Mouse (Mus musculus): ENCODE results near the gene Alox5ap. TPM values are rescaled to one million over a fixed set of nuclear protein-coding genes. Genes with fewer than 3 reads are reported as not detected.

Alox5ap gene
- polyA plus RNA-seq (2015; fragmentation: Illumina TruSeq; extraction: RNeasy Lipid Tissue Mini Kit (QIAGEN cat#74804); ENCODE audit: insufficient read depth, low replicate concordance) = 115 TPM

DNA sequence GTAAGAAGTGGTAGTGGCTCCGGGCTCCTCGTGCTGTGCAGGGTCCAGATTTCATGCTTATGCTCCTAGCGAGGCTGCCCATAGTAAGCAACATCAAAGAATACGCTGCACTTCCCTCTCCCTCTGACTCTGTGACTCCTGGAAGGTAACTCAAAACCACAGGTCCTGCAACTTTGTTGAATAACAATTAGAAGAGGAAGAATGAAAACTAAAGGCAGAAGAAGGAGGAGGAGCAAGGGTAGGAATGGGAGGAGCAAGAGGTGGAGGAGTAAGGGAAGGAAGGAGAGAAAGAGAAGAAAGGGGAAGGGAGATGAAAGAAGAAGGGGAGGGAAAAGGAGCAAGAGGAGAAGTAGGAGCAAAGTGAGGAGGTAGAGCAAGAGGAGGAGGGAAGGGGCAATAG is at the start of gene Alox5ap:
Alox5ap (plus strand) TSS at position 363 of the 400 bp plus-strand sequence.

Other genes starting within 250 kb of the Alox5ap start
- 56.3 TPM for gene Uspl1, start 80.4 kb upstream of the Alox5ap start, polyA plus RNA-seq (2015; fragmentation: Illumina TruSeq; extraction: RNeasy Lipid Tissue Mini Kit (QIAGEN cat#74804); ENCODE audit: insufficient read depth, low replicate concordance)
- gene Hmgb1, start 80.3 kb upstream of the Alox5ap start, polyA plus RNA-seq (2015; fragmentation: Illumina TruSeq; extraction: RNeasy Lipid Tissue Mini Kit (QIAGEN cat#74804); ENCODE audit: insufficient read depth, low replicate concordance) = 666 TPM
- gene Medag, start 147.0 kb downstream of the Alox5ap start, polyA plus RNA-seq (2015; fragmentation: Illumina TruSeq; extraction: RNeasy Lipid Tissue Mini Kit (QIAGEN cat#74804); ENCODE audit: insufficient read depth, low replicate concordance) = 2.7 TPM
- not detected for gene Tex26, start 174.9 kb downstream of the Alox5ap start, polyA plus RNA-seq (2015; fragmentation: Illumina TruSeq; extraction: RNeasy Lipid Tissue Mini Kit (QIAGEN cat#74804); ENCODE audit: insufficient read depth, low replicate concordance)